Mouse (Mus musculus) thymus, postnatal 36 days (tissue): ENCODE measurements around the gene Tmem50b.
"Not testable (repeated sequence)": the region's sequence is repeated elsewhere in the genome, so short reads cannot be mapped to it uniquely, and the experiment has no call there.

ENCODE experiments used
- DNase-seq, 2 experiments: peaks; one replicate each; pipeline ENCODE4 v3.0.0; 2022; ENCODE audit warnings: mixed read lengths in 2 of 2

The Tmem50b gene

DNA sequence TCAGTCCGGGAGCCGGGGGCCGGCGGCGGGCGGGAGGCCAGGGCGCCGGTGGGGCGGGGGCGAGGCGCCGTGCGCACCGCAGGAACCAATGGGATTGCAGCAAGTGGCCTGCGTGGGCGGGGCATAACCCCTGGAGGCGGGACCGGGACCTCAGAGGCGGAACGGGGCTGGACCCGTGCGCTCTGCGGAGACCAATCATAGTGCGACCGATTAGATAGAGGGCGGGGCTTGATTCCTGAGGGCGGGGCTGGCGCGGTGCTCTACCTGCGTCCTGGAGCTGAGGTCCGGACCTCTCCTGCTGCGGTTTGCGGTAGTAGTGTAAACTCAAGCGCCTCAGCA lies at the start of gene Tmem50b:
TSS of gene Tmem50b (minus strand) at position 129 of the 339 bp plus-strand sequence.
- peak; percentile 99 to 100 for DNase-seq

DNA sequence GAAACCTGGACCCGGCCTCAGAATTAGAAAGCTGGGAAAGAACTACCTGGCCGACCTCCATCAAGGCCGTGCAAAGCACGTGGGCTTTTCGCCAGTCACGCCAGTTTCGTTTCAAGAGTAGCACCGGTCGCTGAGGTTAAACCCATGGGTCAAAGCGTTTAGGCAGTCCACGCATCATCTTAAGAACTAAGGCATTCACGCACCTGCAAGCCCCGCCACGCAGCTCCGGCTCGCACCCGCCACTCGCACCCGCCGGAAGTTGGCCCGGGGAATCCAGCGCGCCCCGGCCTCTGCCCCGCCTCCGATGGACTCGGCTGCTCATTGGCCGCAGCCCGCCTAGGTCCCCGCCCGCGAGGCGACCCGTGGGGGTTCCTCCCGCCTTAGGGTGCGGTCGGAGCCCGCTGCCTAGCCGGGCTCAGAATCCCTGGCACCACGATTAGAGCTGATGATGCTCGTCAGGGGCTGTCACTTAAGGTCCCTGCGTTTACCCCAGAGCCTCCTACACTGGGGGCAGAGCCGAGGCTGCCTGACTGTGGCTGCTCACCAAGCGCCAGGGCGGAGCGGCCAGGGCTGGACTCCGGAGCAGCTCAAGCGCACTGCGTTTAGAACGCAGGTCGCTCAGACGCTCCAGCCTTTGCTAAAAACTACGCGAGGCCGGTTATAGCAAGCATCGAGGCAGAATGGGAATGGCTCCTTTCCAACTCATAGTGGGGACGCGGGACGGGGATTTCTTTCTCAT lies 49.2 kb upstream of the Tmem50b start, which contains the start of gene Gart:
TSS of gene Gart (minus strand) at position 272 of the 739 bp plus-strand sequence.
- peak; percentile 95 to 96 for DNase-seq

DNA sequence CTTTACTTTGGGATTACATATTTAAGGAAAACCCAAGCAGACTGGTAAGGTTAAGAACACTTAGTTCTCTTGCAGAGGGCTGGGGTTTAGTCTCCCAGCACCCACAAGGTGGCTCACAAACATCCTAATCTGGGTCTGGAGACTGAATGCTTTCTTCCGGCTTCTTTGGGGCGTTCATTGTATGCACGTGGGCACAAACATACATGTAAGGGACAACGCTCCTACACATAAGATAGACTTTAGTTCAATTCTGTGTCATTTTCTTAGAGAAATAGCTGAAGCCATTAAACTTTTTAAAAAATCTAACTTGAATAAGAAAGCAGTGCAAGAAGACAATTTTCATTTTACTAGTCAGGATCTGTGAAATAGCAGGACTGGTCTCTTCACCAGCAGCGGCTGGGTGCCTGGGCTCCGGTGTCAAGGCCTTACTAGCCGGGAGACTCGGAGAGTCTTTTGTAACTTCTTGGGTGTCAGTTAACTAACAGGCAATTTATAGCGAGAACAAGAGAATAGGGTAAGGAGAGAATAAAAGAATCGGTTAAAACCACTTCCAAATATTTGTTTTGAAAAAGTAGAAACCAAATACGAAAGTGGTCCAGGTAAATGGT lies 48.5 kb upstream of the Tmem50b start:
- DNase-seq: peak; percentile 43 to 57

DNA sequence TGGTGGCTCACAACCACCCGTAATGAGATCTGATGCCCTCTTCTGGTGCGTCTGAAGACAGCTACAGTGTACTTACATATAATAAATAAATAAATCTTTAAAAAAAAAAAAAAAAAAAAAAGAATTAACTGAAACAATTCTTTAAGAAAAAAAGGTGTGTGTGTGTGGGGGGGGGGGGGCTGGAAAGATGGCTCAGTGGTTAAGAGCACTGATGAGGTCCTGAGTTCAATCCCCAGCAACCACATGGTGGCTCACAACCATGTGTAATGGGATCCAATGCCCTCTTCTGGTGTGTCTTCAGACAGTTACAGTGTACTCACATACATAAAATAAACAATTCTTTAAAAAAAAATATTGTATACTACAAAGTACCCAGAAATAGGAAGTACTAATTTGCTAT lies 47.8 kb upstream of the Tmem50b start:
- DNase-seq: not testable (repeated sequence)

DNA sequence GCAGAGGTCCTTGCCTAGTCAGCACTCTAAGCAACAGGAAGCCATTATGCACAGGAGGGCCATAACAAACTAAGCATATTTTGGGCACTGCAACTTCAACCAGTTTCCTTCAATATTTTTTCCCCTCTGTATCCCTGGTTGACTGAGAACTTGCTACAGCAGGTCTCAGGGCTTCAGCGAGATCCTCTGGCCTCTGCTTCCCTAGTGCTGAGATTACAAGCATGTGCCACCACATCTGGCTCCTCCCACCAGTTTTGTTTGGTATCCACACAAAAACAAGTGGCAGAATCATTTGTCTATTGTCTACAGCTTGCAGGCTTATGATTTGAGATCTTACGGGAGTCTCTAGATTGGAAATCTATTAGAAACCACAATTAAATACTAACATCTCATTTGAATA lies 47.3 kb upstream of the Tmem50b start:
- DNase-seq: no peak

DNA sequence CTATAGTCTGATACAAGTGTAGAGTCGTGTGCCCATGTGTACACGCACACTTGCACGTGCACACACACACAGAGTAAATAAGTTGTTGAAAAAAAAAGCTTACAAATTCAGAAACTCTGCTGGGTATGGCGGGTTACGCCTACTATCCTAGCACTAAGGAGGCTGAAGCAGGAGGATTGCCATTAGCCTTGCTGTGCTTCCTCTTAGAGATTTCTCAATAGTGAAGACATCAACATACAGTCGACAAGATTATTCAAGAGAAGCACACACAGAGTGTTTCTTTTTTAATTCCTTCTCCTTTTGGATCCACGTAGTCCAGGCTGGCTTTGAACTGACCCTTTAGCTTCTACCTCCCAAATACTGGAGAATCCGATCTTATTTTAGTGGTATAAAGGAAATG lies 42.6 kb upstream of the Tmem50b start:
- DNase-seq: no peak

DNA sequence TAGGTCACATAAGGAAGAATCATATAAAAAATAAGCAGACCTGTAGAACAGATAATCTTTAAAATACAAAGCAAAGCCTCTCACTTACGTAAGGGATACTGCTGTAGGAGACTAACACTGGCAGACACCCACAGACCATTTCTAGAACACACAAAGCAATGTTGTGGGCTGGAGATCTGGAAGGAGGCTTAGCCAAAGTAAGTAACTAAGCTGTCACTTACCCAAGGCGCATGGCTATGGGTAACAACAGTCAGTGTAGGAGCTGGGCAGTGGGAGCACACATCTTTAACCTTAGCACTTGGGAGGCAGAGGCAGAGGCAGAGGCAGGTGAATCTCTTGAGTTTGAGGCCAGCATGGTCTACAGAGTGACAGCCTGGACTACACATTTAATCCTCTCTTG lies 42.0 kb upstream of the Tmem50b start:
- no peak for DNase-seq

DNA sequence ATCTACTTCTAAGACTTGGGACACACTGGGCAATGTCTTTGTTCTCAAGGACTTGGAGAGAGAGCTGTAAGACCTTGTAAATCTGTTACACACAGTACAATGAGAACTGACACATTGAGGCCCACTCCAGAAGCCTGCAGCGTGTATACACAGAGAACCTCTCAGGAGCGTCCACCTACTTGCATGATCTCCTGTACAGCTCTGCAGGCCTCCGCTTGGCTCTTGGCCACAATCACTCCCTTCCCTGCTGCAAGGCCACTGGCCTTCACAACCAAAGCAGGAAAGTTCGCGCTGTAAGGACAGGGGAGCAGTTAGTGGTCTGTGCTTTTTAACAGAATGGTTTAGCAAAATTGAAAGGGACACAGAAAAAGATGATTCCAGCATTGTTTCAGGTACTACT lies 41.6 kb upstream of the Tmem50b start:
- DNase-seq: no peak

DNA sequence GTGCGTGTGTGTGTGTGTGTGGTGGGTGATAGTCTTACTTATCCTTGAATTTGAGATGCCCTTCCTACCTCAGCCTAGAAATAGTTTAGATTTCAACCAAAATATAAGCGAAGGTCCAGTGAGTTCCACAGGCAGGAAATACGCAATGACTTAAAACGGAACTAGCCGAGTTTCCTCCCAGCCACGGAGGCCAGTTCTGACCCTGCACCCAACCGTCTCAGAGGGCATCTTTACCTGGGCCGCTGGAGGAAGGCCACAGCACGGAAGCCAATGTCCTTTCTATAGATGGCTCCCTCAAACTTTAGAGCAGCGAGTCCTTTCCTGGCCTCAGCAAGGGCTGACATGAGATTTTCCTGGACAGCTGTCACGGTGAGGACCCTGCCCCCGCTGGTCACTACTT lies 36.0 kb upstream of the Tmem50b start:
- no peak for DNase-seq

DNA sequence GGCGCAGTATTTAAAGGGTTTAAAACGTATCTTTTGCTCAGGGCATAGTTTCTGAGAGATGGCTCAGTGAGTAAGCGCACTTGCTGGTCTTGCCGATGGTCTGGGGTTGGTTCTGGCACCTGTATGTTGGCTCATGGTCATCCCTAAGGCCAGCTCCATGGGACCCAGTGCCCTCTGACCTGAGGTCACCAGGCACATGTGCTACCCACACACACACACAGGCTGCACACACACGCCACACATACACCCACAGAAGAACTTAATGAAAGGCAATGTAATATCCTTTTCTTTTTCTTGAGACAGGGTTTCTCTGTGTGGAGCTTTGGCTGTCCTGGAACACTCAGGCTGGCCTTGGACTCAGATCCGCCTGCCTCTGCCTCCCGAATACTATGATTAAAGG lies 35.3 kb upstream of the Tmem50b start:
- no peak for DNase-seq

DNA sequence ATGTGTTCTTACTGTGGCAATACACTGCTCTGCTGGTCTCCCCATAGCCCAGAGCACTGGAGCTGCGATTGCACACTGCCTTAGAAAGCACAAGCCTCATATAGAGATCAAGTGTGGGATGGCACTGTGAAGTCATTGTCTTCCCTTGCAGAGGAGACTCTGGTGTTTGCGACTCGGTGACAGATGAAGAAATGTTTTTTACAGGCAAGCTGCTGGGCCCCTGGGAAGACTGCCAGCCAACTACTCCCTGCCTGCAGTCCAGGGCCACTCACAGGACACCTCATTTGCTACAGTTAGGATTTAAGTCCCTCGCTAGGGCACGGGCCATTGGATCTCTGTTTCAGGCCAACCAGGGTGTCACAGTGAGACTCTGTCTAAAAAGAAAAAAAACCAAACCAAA lies 34.8 kb upstream of the Tmem50b start:
- no peak for DNase-seq

DNA sequence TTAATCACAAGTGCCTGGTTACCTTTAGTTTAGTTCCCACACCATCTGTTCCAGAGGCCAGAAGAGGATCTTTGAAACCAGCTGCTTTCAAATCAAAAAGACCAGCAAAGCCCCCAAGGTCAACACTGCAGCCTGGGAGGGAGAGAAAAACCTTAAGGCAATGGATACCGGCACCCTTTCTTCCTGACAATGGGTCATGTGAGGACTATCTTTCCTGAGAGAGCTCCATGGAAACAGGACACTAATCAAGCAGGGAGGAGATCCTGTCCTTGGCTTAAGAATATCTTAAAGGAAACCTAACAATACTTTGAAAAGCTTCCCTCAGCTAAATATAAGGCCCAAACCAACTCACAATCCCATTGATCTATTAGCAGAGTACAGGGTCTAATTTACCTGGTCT lies 33.0 kb upstream of the Tmem50b start:
- no peak for DNase-seq

DNA sequence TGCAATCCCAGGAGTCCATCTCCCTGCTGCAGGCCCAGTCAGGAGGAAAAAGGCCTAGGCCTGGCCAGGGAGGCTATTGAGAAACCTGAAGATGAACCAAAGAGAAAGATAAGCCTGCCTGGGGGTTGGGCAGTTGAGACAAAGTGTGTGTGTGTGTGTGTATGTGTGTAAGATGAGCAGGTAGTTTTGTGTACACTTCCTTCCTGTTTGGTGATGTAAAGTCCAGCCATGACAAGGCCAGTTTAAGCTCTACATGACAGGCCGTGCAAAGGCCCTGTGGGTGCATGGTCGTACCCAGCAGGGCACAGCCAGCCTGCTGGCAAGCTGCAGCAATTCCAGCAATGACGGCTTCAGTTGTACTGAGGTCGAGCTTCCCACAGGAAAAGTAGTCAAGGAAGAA lies 32.1 kb upstream of the Tmem50b start:
- no peak for DNase-seq

DNA sequence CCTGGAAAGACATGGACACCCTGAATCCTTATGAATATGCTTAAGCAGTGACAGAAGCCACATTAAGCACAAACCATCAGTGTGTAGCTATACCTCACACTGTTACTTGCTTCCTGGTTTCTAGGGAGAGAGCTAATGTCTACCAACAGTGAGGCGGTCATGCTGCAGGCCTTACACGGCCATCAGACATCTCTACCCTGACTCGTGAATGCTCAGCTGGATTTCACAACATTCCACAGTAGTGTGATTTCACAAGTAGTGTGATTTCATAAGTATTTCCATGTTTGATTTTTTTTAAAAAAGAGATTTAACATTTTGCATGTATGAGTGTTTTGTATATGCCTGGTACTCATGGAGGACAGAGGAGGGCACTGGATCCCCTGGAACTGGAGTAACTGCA lies 31.1 kb upstream of the Tmem50b start:
- DNase-seq: no peak

DNA sequence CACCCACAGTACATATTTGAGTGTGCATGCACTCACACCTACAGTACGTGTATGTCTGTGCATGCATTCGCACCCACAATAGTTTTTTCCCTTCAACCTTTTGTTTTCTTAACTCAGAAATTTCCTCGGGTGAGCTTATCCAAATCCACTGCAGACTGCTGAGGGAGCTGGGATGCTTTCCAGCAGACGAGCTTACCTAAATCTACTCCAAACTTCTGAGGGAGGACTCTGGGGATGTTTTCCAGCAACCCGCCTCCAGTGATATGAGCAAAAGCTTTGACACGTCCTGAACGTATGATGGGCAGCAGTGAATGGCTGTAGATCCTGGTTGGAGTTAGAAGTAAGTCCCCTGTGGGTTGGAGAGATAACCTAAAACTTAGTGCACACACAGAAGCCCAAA lies 30.2 kb upstream of the Tmem50b start:
- DNase-seq: no peak

DNA sequence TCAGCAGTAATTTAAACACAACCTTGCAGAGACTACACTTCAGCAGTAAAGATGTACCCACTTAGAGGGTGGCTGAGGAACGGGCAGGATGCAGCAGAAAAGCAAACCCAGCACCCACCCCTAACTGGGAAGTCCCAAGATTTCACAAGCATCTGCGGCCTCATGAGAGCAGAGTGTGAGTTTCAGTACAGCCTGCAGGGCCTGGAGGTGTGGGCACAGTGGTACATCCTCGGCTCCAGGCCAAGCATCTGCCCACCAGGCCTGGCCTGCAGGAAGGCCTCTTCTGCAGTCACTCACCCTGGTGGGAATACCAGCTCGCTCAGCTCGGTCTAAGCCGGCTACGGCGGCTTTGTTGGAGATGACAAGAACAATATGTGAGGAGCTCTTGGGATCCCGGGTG lies 25.5 kb upstream of the Tmem50b start:
- no peak for DNase-seq

DNA sequence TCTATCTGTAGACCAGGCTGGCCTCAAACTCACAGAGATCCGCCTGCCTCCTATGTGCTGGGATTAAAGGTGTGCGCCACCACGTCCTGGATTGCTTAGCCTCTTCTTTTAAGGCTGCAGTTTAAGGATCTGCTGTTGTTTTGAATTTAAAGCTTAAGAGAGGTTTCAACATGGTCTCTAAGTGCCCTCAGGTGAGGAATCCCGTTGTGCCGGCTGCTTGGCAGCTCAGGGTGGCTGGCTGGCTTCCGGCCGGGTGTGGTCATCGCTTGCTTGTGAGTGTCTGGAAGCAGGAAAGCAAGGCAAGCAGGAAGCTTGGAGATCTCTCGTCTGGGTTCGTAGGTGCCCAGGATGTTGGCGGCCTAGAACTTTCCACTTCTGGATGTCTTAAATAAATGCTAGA lies 23.4 kb upstream of the Tmem50b start:
- no peak for DNase-seq

DNA sequence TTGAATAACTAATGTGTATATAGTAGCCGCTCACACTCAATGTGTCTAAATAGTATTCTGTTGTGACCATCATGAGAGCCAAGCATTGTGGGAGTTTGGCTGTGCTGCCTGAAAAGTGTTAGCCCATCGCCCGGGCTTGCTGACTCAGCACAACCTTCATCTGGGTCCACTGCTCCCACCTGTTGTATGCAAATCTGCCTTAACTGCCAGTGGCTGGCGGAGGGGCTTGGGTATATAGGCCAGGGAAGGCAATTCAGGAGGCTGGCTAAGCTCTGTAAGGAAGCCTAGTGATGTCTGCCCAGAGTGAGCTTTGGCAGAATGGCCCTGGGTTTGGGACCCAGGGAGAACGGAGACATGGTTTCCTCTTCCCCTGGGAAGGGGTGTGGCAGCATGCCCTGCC lies 22.6 kb upstream of the Tmem50b start:
- DNase-seq: no peak

DNA sequence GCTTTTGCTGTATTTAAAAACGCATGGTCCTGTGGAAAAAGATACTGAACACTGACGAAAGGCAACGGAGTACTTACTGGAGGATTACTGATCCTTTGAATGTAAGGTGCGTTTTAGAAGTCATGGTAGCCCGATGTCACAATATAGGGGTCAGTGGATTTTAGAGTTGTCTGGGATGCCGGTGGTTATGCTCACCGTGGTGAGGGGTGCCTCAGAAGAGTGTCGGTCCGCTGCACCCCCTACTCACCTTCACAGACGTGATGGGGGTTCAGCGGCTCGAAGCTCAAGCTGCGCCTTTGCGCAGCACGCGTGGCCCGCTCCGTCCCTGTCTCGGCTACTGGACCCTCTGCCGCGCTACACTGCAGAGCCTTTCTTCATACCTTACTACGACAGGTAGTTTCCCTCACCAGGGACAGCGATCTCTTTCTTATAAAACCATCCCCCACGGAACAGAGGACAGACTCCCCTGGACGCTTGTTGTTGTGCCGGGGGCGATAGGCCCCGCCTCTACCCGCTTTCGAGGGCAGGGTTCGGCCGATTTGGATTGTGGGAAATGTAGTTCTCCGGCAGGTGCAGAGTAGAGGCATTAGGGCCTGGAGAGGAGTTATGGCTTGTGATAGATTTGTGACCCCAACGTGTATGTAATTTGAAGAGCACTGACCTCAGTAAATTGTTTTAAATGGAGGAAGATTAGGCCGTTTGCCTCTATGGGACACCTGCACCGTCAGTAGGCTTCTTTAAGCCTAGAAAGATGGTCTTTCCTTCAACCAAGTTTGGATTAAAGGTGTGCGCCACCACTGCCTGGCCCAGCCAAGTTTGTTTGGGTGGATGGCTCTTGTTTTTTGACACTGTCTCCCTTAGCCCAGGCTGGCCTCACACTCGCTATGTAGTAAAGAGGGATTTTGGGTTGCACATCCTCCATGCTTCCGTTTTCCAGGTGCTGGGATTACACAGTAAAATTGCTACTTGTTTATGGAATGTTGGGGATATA lies 21.2 kb upstream of the Tmem50b start, which contains the start of gene Dnajc28:
TSS of gene Dnajc28 (minus strand) at position 516 of the 991 bp plus-strand sequence.
- DNase-seq: peak; percentile 80 to 82

DNA sequence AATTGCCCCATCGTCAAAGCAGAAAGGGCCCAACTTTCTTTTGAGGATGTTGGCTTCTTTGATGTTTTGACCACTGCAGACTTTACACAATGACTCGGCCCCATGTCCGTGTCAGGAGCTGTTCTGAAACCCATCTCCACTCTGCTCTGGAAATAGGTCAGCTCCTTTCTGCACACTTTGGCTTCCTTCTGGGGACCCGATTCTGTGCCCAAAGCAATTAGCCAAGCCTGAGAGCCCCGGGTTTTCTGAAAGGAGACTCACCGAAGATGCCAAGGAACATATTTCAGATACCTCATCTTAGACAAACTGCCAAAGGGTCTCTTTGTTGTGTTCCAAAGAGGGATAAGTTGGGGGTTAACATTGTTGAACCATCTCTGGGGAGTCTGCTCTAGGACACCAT lies 17.0 kb upstream of the Tmem50b start:
- no peak for DNase-seq

DNA sequence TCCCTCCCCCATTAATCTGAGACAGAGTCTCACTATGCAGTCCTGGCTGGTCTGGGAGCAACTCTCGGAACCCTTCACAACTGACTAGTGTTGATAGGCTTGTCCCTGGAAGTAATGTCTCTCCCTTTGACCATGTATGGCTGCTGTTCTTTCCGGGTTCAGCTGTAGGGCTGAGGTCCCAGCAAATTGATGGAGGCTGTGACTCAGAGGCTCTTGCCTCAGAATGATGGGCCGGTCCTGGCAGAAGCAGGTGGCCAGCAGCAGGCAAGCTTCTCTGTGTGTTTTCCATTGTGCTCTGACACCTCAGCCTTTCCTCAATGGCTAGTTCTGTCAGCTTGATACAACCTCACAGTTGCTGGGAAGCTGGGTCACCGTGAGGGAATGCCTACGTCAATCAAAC lies 14.9 kb upstream of the Tmem50b start:
- DNase-seq: no peak

DNA sequence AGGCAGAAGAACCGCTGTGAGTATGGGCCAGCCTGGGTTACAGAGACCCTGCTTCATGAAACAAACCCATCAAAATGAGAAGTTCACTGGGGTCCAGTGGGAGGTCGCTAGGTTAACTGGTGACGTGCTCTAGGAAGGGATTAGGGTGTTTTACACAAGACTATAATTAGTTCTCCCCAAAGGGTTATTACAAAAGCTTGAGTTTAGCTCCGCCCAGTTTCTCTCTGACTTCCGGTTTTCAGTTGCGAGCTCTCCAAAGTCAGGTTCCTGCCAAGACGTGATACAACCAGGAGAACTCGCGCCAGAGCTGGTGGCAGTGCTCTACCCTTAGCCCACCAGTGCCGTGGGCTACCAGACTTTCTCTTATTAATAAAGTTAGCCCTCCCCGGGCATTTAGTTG lies 13.6 kb upstream of the Tmem50b start:
- no peak for DNase-seq

DNA sequence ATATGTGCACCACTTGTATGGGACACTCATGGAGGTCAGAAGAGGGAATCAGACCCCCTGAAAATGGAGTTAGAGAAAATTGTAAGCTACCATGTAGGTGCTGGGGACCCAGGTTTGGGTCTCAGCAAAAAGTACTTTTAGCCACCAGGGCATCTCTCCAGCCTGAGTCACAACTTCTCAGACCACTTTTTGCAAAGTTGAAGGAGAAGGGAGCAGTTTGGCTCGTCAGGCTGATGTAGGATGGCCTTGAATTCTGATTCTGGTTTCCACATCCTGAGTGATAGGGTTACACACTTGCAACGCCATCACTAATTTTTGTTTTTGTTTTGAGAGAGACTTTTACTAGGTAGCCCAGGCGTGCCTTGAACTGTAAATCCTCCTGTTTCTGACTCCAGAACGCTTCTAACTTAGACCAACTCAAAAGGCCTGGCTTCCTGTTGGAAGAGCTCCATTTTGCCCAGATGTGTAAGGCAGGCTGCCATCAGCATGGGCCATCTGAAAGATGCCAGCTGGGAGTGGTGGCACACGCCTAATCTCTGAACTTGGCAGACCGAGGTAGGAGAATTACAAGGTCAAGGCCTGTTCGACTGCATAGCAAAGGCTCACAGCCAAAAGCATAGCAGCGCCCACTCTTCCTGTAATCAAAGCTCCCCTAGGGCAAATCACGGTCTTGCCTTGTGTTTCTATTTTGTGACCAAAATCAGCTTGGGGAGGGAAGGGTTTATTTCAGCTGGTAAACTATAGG lies 12.1 kb upstream of the Tmem50b start:
- no peak for DNase-seq
